Mouse (Mus musculus) adrenal gland, adult 8-10 months (tissue): ENCODE measurements around the gene Gm8126. TPM values are rescaled to one million over a fixed set of nuclear protein-coding genes. Genes with fewer than 3 reads are reported as not detected.
"Not testable (repeated sequence)": the region's sequence is repeated elsewhere in the genome, so short reads cannot be mapped to it uniquely, and the experiment has no call there.

Experiments
- DNase-seq: peaks from one replicate; pipeline ENCODE4 v3.0.0; 2022
- total RNA-seq, 4 experiments: library from RNA; stranded (reverse); gene quantifications; 2 replicates each; pipeline ENCODE4 v1.2.4; 2022

Gene Gm8126
- not detected for total RNA-seq

DNA sequence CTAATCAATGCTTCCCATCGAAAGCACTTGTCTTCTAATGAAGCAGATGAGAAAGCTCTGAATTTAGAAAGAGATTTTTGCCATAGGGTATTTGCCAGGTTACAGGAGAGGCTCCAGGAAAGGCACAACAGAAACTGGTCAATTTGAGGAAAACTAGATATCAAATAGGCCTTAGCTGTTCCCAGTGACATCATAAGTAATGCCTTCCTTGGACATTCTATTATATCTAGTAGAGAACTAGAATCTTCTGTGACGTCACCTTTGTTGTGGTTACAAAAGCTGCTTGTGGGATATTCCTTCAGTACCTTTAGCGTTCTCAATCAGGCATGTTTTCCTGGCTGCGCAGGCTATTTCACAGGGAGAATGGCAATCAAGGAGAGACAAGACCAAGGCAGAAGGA lies at the start of gene Gm8126:
TSS of gene Gm8126 (plus strand) at position 301 of the 400 bp plus-strand sequence.
- not testable (repeated sequence) for DNase-seq

GRCm38 (mm10) chr14:43235204-43235603 lies 23.2 kb upstream of the Gm8126 start, which contains the start of gene Gm8122:
Gene Gm8122 (minus strand): TSS chr14:43235304.
- DNase-seq: not testable (repeated sequence)

DNA sequence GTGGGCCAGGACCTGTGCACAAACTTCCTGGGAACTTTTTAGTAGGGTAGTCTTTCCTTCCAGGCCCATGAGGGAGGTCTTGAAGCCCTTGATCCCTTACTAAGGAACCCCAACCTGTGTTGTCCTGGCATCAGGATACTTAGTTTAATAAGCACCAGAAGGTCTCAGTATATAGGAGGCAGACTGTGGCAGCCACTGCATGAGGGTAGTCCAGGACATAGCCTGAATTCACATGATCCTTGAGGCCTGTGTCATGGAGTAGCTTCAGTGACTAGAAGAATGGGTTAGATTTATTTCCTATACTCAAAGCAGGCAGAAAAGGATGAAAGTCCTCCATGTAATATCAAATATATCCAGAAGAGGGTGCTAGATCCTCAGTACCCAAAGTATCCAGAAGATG lies 20.7 kb upstream of the Gm8126 start:
- DNase-seq: not testable (repeated sequence)

DNA sequence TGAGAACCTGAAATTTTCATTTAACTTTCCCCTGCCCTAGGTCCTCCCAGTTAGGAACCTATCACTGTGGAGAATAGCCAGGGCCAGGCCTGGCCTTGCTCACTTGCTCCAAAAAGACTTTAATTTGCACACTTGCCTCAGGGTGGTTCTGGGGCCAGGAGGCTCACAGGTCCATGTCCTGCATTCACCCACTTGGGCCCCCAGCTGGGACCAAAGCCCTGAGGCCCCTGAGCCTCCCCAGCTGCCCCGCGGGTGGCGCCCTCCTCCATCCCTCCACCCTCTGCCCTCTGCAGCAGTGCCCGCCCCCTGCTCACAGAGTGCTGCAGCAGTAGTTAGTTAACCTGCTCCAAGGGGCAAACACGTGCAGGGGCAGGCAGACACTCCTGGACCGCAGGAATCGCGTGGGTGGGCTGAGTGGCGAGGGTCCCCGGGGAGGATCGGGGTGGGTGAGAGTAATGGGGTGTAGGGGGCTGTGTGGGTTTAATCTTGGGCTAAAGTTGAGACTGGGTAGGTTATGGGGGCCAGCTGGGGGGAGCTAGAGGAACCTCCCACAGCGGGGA lies 8.8 kb upstream of the Gm8126 start:
- DNase-seq: not testable (repeated sequence)

DNA sequence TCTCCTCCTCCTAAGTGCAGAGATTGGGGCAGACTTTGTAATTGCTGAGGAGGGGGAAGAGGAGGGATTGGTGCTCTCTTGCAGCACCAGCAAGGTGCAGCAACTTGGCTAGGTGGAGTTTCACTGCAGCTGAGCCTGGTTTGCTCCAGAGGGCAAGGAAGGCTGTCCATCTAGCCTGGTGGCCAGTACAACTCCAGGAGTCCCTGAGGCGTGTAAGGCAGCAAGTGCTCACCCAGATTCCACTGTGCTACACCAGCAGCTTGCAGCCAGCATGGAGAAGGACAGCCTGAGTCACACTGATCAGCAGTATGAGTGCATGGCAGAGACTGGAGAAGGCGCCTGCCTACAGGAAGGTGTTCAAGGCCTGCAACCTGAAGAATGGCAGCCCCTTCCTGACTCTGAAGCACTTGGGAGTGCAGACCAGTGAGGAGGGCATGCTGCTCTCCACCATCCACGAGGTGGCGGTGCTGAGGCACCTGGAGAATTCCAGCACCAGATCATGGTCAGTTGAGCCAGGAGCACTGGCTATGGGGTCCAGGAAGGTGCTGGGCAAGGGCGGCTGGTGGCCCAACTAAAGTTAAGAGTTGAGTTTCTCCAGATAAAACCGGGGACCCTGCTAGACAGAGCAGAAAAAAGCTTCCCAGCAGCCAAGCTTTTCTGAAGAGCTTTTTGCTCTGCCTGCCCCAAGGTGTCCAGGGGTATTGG lies 7.7 kb upstream of the Gm8126 start:
- not testable (repeated sequence) for DNase-seq

DNA sequence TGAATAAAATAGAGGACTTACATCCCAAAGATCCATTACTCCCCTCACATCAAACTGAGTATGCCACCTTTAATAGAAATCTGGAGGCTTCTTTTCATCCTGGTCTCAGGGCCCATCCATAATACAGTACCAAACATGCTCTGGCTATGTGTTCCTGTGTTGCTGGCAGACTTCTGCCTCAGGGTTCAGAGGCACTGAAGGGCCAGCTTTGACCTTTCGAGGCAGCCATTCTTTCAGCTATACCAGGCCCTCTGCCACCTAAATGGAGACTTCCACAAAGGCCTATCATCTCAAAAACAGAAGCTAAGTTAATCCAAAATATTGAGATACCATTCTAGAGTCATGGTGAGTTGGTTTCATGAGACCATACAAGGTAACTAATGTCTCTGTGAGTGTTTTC lies 1.9 kb upstream of the Gm8126 start:
- DNase-seq: not testable (repeated sequence)

GRCm38 (mm10) chr14:43263421-43263820 lies 5.0 kb downstream of the Gm8126 start:
- not testable (repeated sequence) for DNase-seq

DNA sequence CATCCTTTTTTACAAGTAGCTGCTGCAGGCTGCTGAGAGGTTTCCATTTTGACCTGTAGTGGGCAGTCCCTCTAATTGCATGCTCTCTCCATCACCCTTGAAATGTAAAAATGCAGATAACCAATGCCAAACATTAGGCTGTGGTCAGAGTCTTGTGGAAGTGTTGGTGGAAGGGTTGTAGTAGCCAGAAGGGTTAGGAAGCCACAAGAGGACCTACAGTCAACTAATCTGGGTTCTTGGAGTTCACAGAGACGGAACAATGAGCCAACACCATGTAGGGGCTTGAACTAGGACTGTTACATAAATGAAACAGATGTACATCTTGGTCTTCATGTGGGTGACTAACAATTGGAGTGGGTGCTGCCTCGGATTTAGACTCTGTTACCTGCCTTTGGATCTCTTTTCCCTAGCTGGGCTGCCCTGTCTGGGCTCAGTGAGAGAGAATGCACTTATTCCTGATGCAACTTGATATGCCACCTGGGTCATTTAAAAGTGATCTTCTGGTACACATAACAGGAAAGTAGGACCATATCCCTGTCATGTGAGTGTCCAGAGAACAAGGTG lies 10.2 kb downstream of the Gm8126 start:
- not testable (repeated sequence) for DNase-seq

DNA sequence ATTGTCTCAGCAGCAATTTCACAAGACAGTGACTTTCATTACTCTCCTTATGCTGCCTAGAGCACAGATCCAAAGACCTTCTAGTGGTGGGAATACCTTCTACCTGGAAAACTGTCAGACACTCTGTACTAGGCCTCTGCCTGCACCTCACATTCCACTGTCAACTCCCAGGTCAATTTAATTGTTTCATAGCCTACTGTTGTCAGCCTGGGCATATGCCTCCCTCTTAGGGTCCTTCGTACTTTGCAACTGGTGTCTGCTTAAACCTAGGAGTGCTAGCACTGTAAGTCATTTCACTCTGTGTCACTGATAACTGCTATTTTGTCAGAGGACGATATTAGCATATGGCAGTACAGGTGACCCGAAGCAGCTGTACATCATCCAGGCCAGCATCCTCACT lies 10.8 kb downstream of the Gm8126 start:
- not testable (repeated sequence) for DNase-seq

DNA sequence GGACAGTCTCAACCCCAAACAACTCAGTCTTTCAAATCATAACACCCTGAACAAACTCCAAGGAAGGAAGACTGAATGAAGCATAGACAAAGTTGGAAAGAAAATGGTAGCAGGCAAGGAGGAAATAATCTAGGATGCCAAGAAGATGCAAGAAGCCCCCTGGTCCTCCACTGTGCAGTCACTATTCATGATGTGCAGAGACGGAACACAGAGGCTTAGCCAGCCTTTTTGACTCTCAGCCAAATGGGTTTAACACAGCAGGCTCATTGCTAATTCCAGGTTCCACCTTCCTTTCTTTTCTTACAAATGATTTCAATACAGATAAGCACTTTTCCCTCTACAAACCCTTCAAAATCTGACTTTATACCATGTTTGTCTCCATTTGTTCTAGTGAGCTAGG lies 14.7 kb downstream of the Gm8126 start:
- not testable (repeated sequence) for DNase-seq

GRCm38 (mm10) chr14:43274986-43275511 lies 16.6 kb downstream of the Gm8126 start, which contains the start of gene Gm9732:
Gene Gm9732 (plus strand): TSS chr14:43275036.
- peak; percentile 18 for DNase-seq

DNA sequence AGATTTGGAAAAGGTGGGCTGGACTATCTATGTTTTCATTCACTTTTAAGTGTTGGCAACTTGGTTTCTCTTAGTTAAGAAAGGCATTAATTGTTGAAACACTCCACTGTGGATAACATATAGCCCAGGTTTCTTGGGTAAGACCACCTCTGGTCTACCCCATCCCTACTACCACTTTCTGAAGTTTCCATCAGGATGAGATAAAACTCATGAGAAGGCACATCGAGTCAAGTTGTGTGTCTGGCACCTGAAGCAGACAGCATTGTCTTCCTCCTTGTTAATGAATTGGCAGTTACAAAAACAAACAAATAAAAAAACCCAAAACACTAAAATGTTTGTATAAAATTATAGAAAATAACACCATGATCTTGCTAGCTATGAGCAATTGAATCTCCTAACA lies 17.3 kb downstream of the Gm8126 start:
- DNase-seq: not testable (repeated sequence)

- not testable (repeated sequence) for DNase-seq
Measured at GRCm38 (mm10) chr14:43277468-43277867, 19.0 kb downstream of the Gm8126 start.

DNA sequence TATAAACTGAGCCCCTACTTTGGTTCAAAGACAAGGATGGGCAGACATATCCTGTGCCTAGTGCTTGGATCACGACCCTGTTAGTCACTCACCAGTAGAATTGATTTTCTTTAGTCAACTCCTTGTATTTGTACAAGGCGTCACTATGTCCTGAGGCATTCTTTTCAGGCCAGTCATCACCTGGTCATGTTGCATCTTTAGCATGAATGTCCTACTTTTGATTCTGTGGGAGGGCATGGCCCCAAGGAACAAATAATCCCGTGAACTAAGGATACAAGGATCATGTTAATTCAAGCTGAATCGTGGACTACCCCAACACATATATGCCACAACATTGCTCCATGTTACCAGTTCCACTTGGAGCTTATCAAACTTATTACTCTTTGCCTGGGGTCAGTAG lies 19.7 kb downstream of the Gm8126 start:
- DNase-seq: not testable (repeated sequence)

DNA sequence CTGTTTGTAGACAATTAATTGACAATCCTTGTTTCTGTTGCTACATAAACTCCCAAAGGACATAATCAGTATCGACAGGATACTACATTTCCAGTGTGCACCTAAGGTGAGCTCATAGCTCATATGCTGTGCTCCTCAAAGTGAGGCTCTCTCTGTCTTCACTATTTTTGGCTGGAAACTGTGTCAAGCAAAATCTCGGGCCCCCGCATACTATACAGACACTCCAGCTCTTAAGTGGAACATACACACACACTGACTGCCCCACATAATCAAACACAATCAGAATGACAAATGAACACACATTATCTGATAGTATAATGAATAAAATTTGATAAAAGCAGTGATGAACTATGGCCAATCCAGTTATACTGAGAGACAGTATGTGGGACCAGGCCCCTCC lies 20.2 kb downstream of the Gm8126 start:
- not testable (repeated sequence) for DNase-seq

DNA sequence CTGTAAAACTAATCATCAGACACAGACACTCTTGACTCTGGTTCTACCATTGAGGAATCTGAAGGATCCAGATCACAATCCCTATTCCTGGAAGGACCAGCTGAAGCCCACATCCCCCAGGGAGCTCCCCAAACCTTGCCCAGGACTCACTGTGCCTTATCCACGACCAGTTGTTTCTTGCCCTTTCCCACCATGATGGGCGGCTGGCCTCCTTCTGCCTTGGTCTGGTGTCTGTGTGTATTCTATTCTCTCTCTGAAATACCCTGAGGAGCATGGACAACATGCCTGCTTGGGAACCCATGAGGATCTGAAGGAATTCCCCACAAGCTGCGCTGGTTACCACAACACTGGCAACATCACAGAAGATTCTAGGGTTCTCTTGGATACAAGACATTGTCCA lies 35.1 kb downstream of the Gm8126 start, which contains the start of gene Gm8127:
TSS of gene Gm8127 (minus strand) at position 330 of the 400 bp plus-strand sequence.
- DNase-seq: not testable (repeated sequence)

Other genes starting within 250 kb of the Gm8126 start
- not detected for gene Gm10376, start 243.0 kb upstream of the Gm8126 start, total RNA-seq
- gene Gm8094, start 182.0 kb upstream of the Gm8126 start, total RNA-seq: not detected
- gene Gm8104, start 158.0 kb upstream of the Gm8126 start, total RNA-seq: not detected
- not detected for gene Gm7233, start 78.8 kb upstream of the Gm8126 start, total RNA-seq
- gene Gm8122, start 23.3 kb upstream of the Gm8126 start, total RNA-seq: not detected
- gene Gm9732, start 16.4 kb downstream of the Gm8126 start, total RNA-seq: not detected
- gene Gm8127, start 35.2 kb downstream of the Gm8126 start, total RNA-seq: not detected
- not detected for gene 1700001F09Rik, start 89.2 kb downstream of the Gm8126 start, total RNA-seq
- gene Gm8138, start 157.7 kb downstream of the Gm8126 start, total RNA-seq: not detected